In the genomic region with DNA sequence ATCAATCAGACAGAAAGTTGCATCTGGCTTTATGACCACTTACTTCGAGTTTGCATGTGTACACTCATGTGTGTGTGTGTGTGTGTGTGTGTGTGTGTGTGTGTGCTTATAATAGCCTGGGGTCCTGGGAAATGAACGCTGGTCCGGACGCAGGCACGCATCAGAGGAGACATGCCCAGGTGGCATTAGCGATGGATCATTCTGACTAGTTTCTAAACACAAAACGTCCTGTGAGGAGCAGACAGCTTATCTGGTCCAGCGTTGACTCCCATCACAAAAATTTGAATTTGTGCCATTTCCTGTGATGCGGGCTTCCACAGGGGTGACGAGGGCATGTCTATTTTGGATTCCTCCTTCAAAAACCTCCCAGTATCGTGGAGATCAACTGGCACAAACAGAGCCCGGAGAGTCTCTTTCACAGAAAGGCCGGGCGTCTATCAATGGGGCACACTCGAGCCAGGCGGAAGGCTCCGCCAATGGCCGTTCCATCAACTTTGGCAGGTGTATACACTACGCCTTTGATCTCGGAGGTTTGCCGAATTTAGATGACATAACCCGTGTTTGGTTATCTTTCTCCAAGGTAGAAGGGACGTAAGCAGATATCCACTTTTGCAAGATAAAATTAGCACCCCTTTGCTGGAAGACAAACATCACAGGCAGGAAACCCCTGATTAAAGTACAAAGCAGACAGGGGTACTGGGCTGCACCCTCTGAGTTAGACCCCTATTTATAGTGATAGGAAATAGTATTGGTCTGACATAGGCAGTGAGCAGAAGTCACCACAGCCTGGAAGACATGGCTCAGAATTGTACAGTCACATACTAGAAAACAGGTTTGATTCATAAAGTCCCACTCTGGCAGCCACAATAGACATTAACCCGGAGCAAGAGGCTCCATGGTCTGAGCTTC, we compare ENCODE assay signal across 17 mouse cellular contexts.
"Had no signal": no experiment of that assay in that cellular context is flagged by ENCODE, and none has a peak within 500 bp of the region (broad histone marks: within the 10 kb centered on the region; RNA-seq: fewer than 3 reads in every experiment).

No protein-coding gene starts in this region.

- DNase-seq: kidney, adult 2 months; kidney, postnatal 25 days; layer of hippocampus, adult 9-11 months; liver, postnatal 0 days; retina, postnatal 1 day; right cerebral cortex, postnatal 25 days; spleen, adult 18-20 months; thymus, postnatal 25 days had no signal

- H3K4me1 ChIP-seq: midbrain, embryonic 12.5 days; midbrain, embryonic 15.5 days; neural tube, embryonic 12.5 days; neural tube, embryonic 15.5 days had no signal

- H3K36me3 ChIP-seq: midbrain, embryonic 12.5 days; midbrain, embryonic 15.5 days; neural tube, embryonic 12.5 days; neural tube, embryonic 15.5 days; stomach, embryonic 15.5 days had no signal

- H3K27ac ChIP-seq: kidney, postnatal 0 days; layer of hippocampus, adult 2 months; liver, embryonic 14.5 days; midbrain, embryonic 12.5 days; midbrain, embryonic 15.5 days; neural tube, embryonic 12.5 days; neural tube, embryonic 15.5 days; stomach, embryonic 15.5 days had no signal

- ATAC-seq: intestine, postnatal 0 days; liver, postnatal 0 days; midbrain, embryonic 15.5 days had no signal

- H3K9me3 ChIP-seq: midbrain, embryonic 12.5 days; midbrain, embryonic 15.5 days; neural tube, embryonic 12.5 days; stomach, embryonic 15.5 days had no signal

- H3K4me3 ChIP-seq: layer of hippocampus, adult 2 months; midbrain, embryonic 12.5 days; midbrain, embryonic 15.5 days; neural tube, embryonic 12.5 days; neural tube, embryonic 15.5 days; stomach, embryonic 15.5 days had no signal

- H3K9ac ChIP-seq: liver, embryonic 14.5 days; liver, postnatal 0 days; midbrain, embryonic 12.5 days; midbrain, embryonic 15.5 days; neural tube, embryonic 12.5 days; neural tube, embryonic 15.5 days; stomach, embryonic 15.5 days had no signal

- H3K4me2 ChIP-seq: midbrain, embryonic 12.5 days; midbrain, embryonic 15.5 days; neural tube, embryonic 12.5 days; neural tube, embryonic 15.5 days; stomach, embryonic 15.5 days had no signal
